Mouse (Mus musculus): ENCODE results near the gene Ngfr. TPM values are rescaled to one million over a fixed set of nuclear protein-coding genes. Genes with fewer than 3 reads are reported as not detected.

Gene Ngfr
- polyA plus RNA-seq, 1 experiment, result 0.02 TPM

- TF ChIP-seq FOSL1 (IDR thresholded peaks at IDR 0.05; ENCODE audit: insufficient read depth, low read length, poor library complexity, severe bottlenecking) (no peak), MYOG (IDR thresholded peaks at IDR 0.05; ENCODE audit: control insufficient read depth, extremely low read depth, insufficient read length) (no peak), CTCF (IDR thresholded peaks at IDR 0.05; ENCODE audit: control insufficient read depth, insufficient read depth, insufficient read length) (peak; percentile 82), MYOD1 (IDR thresholded peaks at IDR 0.05; ENCODE audit: control insufficient read depth, insufficient read length, low read depth) (no peak)
- Histone ChIP-seq H3K79me3 (ENCODE audit: low read depth) (no peaks in the 10 kb centered on the region), H3K27me3 (ENCODE audit: control insufficient read depth, insufficient read depth, insufficient read length) (peaks cover 17% of the 10 kb centered on the region), H3ac (ENCODE audit: control insufficient read depth, insufficient read length, low read depth) (no peak overlapping the region), H3K4me3 (ENCODE audit: insufficient read depth, poor library complexity, severe bottlenecking) (no peak overlapping the region), H3K36me3 (ENCODE audit: control insufficient read depth, insufficient read depth) (no peaks in the 10 kb centered on the region), H3K79me2 (ENCODE audit: control insufficient read depth, insufficient read depth) (no peaks in the 10 kb centered on the region)
Measured at GRCm38 (mm10) chr11:95521563-95521962, 66.0 kb downstream of the Ngfr start.

GRCm38 (mm10) chr11:95520456-95521072, 67.0 kb downstream of the Ngfr start:
- Histone ChIP-seq H3K27me3 (ENCODE audit: control insufficient read depth, insufficient read depth, insufficient read length) (peaks cover 11% of the 10 kb centered on the region), H3ac (ENCODE audit: control insufficient read depth, insufficient read length, low read depth) (no peak overlapping the region), H3K4me3 (ENCODE audit: insufficient read depth, poor library complexity, severe bottlenecking) (no peak overlapping the region), H3K79me3 (ENCODE audit: low read depth) (no peaks in the 10 kb centered on the region), H3K36me3 (ENCODE audit: control insufficient read depth, insufficient read depth) (no peaks in the 10 kb centered on the region), H3K79me2 (ENCODE audit: control insufficient read depth, insufficient read depth) (no peaks in the 10 kb centered on the region)
- TF ChIP-seq MYOG (IDR thresholded peaks at IDR 0.05; ENCODE audit: control insufficient read depth, extremely low read depth, insufficient read length), result no peak
- peak; percentile 91 for TF ChIP-seq CTCF (IDR thresholded peaks at IDR 0.05; ENCODE audit: control insufficient read depth, insufficient read depth, insufficient read length)

- TF ChIP-seq MAX (IDR thresholded peaks at IDR 0.05) (no peak), CEBPB (IDR thresholded peaks at IDR 0.05; ENCODE audit: low read depth) (no peak), CTCF (IDR thresholded peaks at IDR 0.05; ENCODE audit: control insufficient read depth, insufficient read depth, insufficient read length) (no peak), USF1 (IDR thresholded peaks at IDR 0.05; ENCODE audit: low read depth) (no peak), FOSL1 (IDR thresholded peaks at IDR 0.05; ENCODE audit: insufficient read depth, low read length, poor library complexity, severe bottlenecking) (no peak), MYOD1 (IDR thresholded peaks at IDR 0.05; ENCODE audit: control insufficient read depth, insufficient read length, low read depth) (no peak), MYOG (IDR thresholded peaks at IDR 0.05; ENCODE audit: control insufficient read depth, extremely low read depth, insufficient read length) (no peak)
- Histone ChIP-seq H3K36me3 (ENCODE audit: control insufficient read depth, insufficient read depth) (no peaks in the 10 kb centered on the region), H3K27me3 (ENCODE audit: control insufficient read depth, insufficient read depth, insufficient read length) (peaks cover 7% of the 10 kb centered on the region), H3K79me2 (ENCODE audit: control insufficient read depth, insufficient read depth) (no peaks in the 10 kb centered on the region), H3ac (ENCODE audit: control insufficient read depth, insufficient read length, low read depth) (no peak overlapping the region), H3K79me3 (ENCODE audit: low read depth) (no peaks in the 10 kb centered on the region), H3K4me3 (ENCODE audit: insufficient read depth, poor library complexity, severe bottlenecking) (no peak overlapping the region)
Measured at GRCm38 (mm10) chr11:95519996-95520395, 67.5 kb downstream of the Ngfr start.

- H3K79me3 ChIP-seq (ENCODE audit: low read depth), result no peaks in the 10 kb centered on the region
- no peak overlapping the region for H3K4me3 ChIP-seq (ENCODE audit: insufficient read depth, poor library complexity, severe bottlenecking)
- H3K36me3 ChIP-seq (ENCODE audit: control insufficient read depth, insufficient read depth), result no peaks in the 10 kb centered on the region
- no peak for TF ChIP-seq FOSL1 (IDR thresholded peaks at IDR 0.05; ENCODE audit: insufficient read depth, low read length, poor library complexity, severe bottlenecking)
- TF ChIP-seq MAX (IDR thresholded peaks at IDR 0.05), result no peak
- no peak for TF ChIP-seq USF1 (IDR thresholded peaks at IDR 0.05; ENCODE audit: low read depth)
- no peak for TF ChIP-seq CEBPB (IDR thresholded peaks at IDR 0.05; ENCODE audit: low read depth)
- TF ChIP-seq CTCF (IDR thresholded peaks at IDR 0.05; ENCODE audit: control insufficient read depth, insufficient read depth, insufficient read length), result no peak
- TF ChIP-seq MYOD1 (IDR thresholded peaks at IDR 0.05; ENCODE audit: control insufficient read depth, insufficient read length, low read depth), result no peak
- no peak for TF ChIP-seq MYOG (IDR thresholded peaks at IDR 0.05; ENCODE audit: control insufficient read depth, extremely low read depth, insufficient read length)
- no peaks in the 10 kb centered on the region for H3K79me2 ChIP-seq (ENCODE audit: control insufficient read depth, insufficient read depth)
- no peak overlapping the region for H3ac ChIP-seq (ENCODE audit: control insufficient read depth, insufficient read length, low read depth)
- peaks cover 2% of the 10 kb centered on the region for H3K27me3 ChIP-seq (ENCODE audit: control insufficient read depth, insufficient read depth, insufficient read length)
Measured at GRCm38 (mm10) chr11:95519299-95519698, 68.2 kb downstream of the Ngfr start.

Other genes starting within 250 kb of the Ngfr start
- 79.1 TPM for gene Slc35b1, start 203.0 kb downstream of the Ngfr start, polyA plus RNA-seq (2012; fragmentation: generic; extraction: Trizol)
- gene Spop, start 173.7 kb downstream of the Ngfr start, polyA plus RNA-seq (2012; fragmentation: generic; extraction: Trizol), result 59.0 TPM
- gene Nxph3, start 73.2 kb downstream of the Ngfr start, polyA plus RNA-seq (2012; fragmentation: generic; extraction: Trizol), result 1.2 TPM
- gene Phb, start 79.2 kb upstream of the Ngfr start, polyA plus RNA-seq (2012; fragmentation: generic; extraction: Trizol), result 396 TPM
- gene Zfp652, start 124.9 kb upstream of the Ngfr start, polyA plus RNA-seq (2012; fragmentation: generic; extraction: Trizol), result 4.8 TPM
- gene B130006D01Rik, start 135.9 kb upstream of the Ngfr start, polyA plus RNA-seq (2012; fragmentation: generic; extraction: Trizol), result 0.02 TPM
- 98.3 TPM for gene Phospho1, start 236.8 kb upstream of the Ngfr start, polyA plus RNA-seq (2012; fragmentation: generic; extraction: Trizol)
- 2.7 TPM for gene Gngt2, start 249.5 kb upstream of the Ngfr start, polyA plus RNA-seq (2012; fragmentation: generic; extraction: Trizol)

All from C2C12 (cell line).